Mouse (Mus musculus): Measurements from ENCODE around the gene Cmklr1.

DNA sequence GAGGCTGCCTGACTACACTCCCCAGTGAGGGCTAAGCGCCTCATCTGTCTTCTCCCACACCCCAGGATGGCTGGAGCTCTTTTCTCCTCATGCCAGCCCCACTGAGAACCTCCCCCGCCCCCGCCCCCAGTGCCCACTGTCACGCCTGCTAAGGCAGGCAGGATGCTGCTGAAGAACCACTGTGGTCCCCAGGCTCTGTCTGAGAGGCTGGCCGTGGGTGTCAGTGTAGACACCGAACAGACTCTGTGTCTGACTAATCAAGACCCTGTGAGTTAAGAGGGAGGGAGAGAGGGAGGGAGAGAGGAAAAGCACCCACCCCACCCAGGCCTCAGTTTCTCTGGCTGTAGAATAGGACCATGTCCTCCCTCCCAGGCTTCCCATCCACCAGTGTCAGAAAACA lies 9.2 kb downstream of the Cmklr1 start:
- TF ChIP-seq EP300 (optimal IDR thresholded peaks at IDR 0.05), result no peak
- TF ChIP-seq CTCF (IDR thresholded peaks at IDR 0.05; ENCODE audit: low read depth), result no peak

Data from stomach, postnatal 0 days (tissue).